Mouse (Mus musculus) forebrain, embryonic 15.5 days (tissue): ENCODE measurements around the gene Zfp26. TPM values are rescaled to one million over a fixed set of nuclear protein-coding genes. Genes with fewer than 3 reads are reported as not detected.

Source experiments
- ATAC-seq: fragments of 200-750 bp; cut with Nextera tagmentation; replicated peaks from 2 replicates; pipeline ENCODE4 v1.8.0; 2017; ENCODE audit warnings: mild to moderate bottlenecking, moderate TSS enrichment, moderate library complexity
- H3K27ac ChIP-seq: fragments of 300-500 bp; sonication (generic); replicated peaks from 2 replicates; pipeline ENCODE4 v1.5.1; 2015; ENCODE audit warnings: mild to moderate bottlenecking, inconsistent platforms
- H3K27me3 ChIP-seq: fragments of 300-500 bp; sonication (generic); 2 replicates; pipeline ENCODE4 v1.6.1; 2015; ENCODE audit warnings: inconsistent platforms
- H3K36me3 ChIP-seq: fragments of 300-500 bp; sonication (generic); 2 replicates; pipeline ENCODE4 v1.6.1; 2015; ENCODE audit warnings: mild to moderate bottlenecking, inconsistent platforms
- H3K4me1 ChIP-seq: fragments of 300-500 bp; sonication (generic); 2 replicates; pipeline ENCODE4 v1.6.1; 2015; ENCODE audit warnings: inconsistent platforms
- H3K4me2 ChIP-seq: fragments of 300-500 bp; sonication (generic); replicated peaks from 2 replicates; pipeline ENCODE4 v1.6.1; 2015; ENCODE audit warnings: mild to moderate bottlenecking, inconsistent platforms
- H3K4me3 ChIP-seq: fragments of 300-500 bp; sonication (generic); 2 replicates; pipeline ENCODE4 v1.5.1; 2015; ENCODE audit warnings: mild to moderate bottlenecking, inconsistent platforms
- H3K9ac ChIP-seq: fragments of 300-500 bp; sonication (generic); replicated peaks from 2 replicates; pipeline ENCODE4 v1.6.1; 2015; ENCODE audit warnings: mild to moderate bottlenecking, inconsistent platforms
- H3K9me3 ChIP-seq: fragments of 300-500 bp; sonication (generic); 2 replicates; pipeline ENCODE4 v1.6.1; 2016; ENCODE audit warnings: inconsistent platforms
- WGBS: fragments of 180-500 bp; shearing (Covaris S2); methylation state at CpG from one replicate; pipeline ENCODE4 v1.1.7; 2015; ENCODE audit warnings: mixed read lengths; 5-methylcytosine and 5-hydroxymethylcytosine counted together
- polyA plus RNA-seq: library from polyadenylated mRNA; unstranded; fragments of >200 nt; fragmentation: Nextera tagmentation; extraction: Ambion mirVana; gene quantifications from 2 replicates; pipeline ENCODE4 v1.2.1, GENCODE M21; 2015

Gene Zfp26
- polyA plus RNA-seq: 19.7 and 22.6 TPM in 2 replicates

DNA sequence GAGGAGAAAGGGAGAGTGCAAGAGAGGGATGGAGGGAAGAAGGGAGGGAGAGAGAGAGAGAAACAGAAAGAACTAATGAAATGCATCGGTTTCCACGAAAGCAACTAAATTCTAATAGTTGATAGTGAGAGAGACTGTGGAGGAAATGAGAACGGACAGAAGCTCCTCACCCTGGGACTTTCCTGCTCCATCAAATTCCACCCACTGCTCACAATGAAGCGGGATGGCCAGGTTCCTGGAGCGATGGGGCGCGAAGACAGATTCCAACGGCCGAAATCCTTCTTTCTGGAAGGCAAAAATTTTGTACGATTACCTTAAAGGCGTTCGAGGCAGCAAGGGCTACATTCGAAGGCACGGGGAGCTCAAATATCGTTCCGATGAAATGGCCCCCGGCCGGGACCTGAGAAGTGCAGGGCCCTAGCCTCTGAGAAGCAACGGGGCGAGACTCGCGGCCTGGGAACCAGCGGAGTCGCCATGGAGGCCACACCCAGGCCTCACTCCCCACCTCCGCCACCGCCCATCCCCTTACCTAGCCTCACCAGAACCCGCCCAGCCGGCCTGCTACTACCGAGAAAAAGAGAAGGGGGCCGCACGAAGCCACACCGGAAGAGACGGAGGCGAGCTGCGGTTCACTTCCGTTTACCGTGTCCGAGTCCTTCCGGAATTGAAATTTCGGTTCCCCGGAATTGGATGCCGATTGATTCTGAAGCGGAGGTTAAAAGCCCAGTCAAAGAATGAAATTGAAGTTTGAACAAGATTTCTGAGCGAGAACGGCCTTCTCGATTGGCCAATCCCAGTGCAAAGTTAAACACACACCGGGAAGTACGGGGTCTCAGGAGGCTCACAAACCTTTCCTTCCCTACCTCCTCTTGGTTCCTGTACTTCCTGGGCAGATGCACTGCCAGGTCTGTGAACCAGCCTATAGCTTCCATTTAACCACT lies at the start of gene Zfp26:
Gene Zfp26 (minus strand): TSS at position 786 of the 941 bp plus-strand sequence.
- H3K27me3 ChIP-seq: no peaks in the 10 kb centered on the region; the same call in 1 of the 2 replicates

DNA sequence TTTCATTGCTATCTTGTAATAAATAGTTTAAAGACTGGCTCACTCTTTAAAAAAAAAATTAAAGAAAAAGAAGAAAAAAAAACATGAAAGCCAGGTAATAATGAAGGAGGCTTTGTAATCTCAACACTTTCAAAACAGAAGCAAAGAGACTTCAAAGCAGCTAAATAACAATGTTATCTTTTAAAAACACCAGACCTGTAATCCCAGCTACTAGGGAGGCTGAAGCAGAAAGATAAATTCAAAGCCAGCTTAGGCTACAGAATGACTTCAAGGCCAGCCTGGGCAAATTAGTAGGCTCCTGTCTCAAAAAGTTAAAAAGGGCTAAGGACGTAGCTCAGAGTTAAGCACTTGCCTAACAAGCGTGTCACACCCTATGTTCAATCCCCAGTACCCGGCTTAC lies 49.7 kb upstream of the Zfp26 start:
- no peak overlapping the region for H3K4me2 ChIP-seq
- H3K9ac ChIP-seq: no peak overlapping the region
- no peak overlapping the region for H3K27ac ChIP-seq
- ATAC-seq: no peak
- H3K27me3 ChIP-seq: no peaks in the 10 kb centered on the region
- H3K4me3 ChIP-seq: no peak overlapping the region
- H3K9me3 ChIP-seq: no peaks in the 10 kb centered on the region
- H3K4me1 ChIP-seq: peaks cover 14% of the 10 kb centered on the region
- H3K36me3 ChIP-seq: peaks cover 40% of the 10 kb centered on the region
- 70% methylated on average over 3 of the region's 3 CpGs for WGBS

More for the DNA sequence above, at the start of gene Zfp26:
- H3K27ac ChIP-seq: peak within 1 kb of the TSS; percentile 86
- H3K4me1 ChIP-seq: peaks cover 23% of the 10 kb centered on the region
- ATAC-seq: peak; percentile 92
- under 1% methylated on average over 48 of the region's 48 CpGs for WGBS
- H3K9me3 ChIP-seq: no peaks in the 10 kb centered on the region
- peak within 1 kb of the TSS; percentile 87 for H3K4me3 ChIP-seq
- H3K9ac ChIP-seq: peak within 1 kb of the TSS; percentile 76
- peak within 1 kb of the TSS; percentile 66 for H3K4me2 ChIP-seq
- H3K36me3 ChIP-seq: peaks cover 25% of the 10 kb centered on the region

DNA sequence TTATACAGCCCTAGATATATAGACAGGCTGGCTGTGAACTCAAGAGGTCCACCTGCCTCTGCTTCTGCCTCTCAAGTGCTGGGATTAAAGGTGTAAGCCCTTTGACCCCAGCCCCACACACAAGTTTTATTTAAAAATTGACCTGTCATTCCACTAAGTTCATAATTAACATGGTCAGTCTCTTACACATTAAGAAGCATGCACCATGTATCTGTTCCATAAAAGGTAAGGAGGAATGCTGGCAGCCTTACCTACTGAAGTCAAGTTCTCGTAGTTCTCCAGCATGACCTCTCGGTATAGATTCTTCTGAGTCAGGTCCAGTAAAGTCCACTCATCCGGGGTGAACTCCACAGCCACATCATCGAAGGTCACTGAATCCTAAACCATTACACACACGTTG lies 44.8 kb upstream of the Zfp26 start:
- Histone ChIP-seq H3K9ac (no peak overlapping the region), H3K27me3 (no peaks in the 10 kb centered on the region), H3K4me2 (no peak overlapping the region), H3K4me1 (no peaks in the 10 kb centered on the region), H3K27ac (no peak overlapping the region), H3K36me3 (peaks cover 72% of the 10 kb centered on the region), H3K9me3 (no peaks in the 10 kb centered on the region), H3K4me3 (no peak overlapping the region)
- 94% methylated on average over 5 of the region's 5 CpGs for WGBS
- ATAC-seq: no peak

DNA sequence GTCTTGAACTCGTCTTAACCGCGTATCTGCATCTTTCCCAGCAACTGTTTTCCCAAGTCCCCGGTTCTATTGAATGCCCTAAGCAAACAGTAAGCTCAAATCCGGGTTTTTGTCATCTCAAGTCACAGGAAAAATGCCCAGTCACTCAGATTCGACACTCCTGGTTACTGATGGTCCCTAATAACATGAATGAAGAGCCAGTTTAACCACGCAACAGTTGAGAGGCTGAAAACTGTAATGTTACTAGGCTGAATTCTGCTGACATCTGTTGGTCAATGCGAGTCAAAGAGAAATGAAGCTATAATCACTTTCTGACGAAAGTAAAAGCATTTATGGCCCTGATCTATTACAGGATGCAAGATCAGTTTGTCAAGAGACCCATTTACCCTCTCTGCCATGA lies 33.3 kb upstream of the Zfp26 start:
- Histone ChIP-seq H3K4me2 (peak overlapping the region; percentile 75), H3K4me1 (peaks cover 39% of the 10 kb centered on the region), H3K36me3 (peaks cover 30% of the 10 kb centered on the region), H3K4me3 (peak overlapping the region; percentile 100), H3K27me3 (no peaks in the 10 kb centered on the region), H3K9ac (peak overlapping the region; percentile 97), H3K27ac (peak overlapping the region; percentile 98), H3K9me3 (no peaks in the 10 kb centered on the region)
- ATAC-seq: no peak
- whole genome bisulfite sequencing: 7% methylated on average over 9 of the region's 9 CpGs

DNA sequence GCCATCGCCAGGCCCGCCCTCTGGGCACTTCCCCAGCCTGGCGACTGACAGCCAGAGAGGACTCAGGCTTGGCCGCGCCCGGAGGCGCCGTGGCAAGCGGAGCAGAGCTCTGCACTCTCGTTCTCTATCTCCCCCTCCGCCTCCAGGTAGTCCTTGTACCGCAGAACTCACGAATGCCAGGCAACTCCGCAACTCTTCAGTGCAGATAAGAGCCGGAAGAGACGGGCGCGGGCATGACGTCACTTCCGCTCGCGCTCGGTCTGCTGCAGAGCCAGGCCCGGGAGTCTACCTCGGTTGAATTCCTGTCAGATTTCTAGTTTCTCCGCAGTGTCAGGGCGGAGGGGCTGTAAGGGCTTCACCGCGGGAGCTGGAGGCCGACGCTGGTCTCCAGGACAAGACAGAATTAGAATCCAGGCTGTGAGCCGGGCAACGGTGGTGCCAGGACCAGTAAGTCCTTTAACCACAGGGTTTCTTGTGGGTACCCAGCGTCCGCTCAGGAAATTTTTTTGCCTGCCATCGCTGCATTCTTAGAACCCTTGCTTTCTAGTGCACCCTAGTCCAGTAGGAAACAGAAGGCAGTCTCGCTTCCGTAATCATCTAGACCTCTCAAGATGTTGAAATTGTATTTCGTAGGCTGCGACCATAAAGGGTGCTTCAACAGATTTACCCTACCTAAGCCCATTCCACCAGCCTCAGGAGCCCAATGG lies 32.7 kb upstream of the Zfp26 start, which contains the start of gene Zfp426:
Gene Zfp426 (minus strand): TSS at position 220 of the 707 bp plus-strand sequence.
- peak within 1 kb of the TSS; percentile 75 for H3K4me2 ChIP-seq
- WGBS: under 1% methylated on average over 40 of the region's 40 CpGs
- H3K4me1 ChIP-seq: peaks cover 39% of the 10 kb centered on the region
- peak within 1 kb of the TSS; percentile 97 for H3K9ac ChIP-seq
- peak within 1 kb of the TSS; percentile 100 for H3K4me3 ChIP-seq
- H3K27me3 ChIP-seq: no peaks in the 10 kb centered on the region
- peak within 1 kb of the TSS; percentile 98 for H3K27ac ChIP-seq
- no peaks in the 10 kb centered on the region for H3K9me3 ChIP-seq
- ATAC-seq: peak; percentile 98
- H3K36me3 ChIP-seq: peaks cover 24% of the 10 kb centered on the region

DNA sequence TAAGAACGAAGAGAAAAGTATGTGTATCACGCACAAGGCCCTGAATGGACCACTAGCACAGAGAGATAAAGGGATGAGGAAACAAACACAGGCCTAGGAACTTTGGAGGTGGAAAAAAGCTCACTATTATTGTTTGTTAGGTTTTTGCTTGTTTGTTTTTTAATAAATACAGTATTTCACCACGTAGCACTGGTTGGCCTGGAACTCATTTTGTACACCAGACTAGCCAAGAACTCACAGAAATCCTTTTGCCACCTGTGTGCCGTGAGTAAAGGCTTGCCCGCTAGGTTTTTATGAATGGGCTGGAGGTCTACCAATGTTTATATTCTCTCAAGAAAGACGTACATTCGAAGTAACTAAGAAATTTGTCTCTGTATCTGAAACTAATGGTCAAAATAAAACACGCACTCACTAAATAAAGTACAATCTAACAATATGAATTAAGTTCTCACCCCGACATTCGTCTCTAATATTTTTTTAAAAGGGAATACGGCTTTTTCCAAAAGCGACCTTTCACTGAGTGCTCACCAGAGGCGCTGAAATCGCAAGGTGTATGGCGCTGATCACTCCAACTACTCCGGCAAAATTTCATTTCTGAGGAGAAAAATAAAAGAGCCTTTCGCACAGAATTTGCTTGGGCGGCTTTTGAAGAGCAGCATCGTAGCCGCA lies 32.0 kb upstream of the Zfp26 start:
- Histone ChIP-seq H3K9ac (peak overlapping the region; percentile 97), H3K36me3 (peaks cover 17% of the 10 kb centered on the region), H3K27me3 (no peaks in the 10 kb centered on the region), H3K27ac (peak overlapping the region; percentile 98), H3K4me3 (peak overlapping the region; percentile 100), H3K4me1 (peaks cover 39% of the 10 kb centered on the region), H3K4me2 (peak overlapping the region; percentile 75), H3K9me3 (no peaks in the 10 kb centered on the region)
- no peak for ATAC-seq
- WGBS: 9% methylated on average over 20 of the region's 20 CpGs

DNA sequence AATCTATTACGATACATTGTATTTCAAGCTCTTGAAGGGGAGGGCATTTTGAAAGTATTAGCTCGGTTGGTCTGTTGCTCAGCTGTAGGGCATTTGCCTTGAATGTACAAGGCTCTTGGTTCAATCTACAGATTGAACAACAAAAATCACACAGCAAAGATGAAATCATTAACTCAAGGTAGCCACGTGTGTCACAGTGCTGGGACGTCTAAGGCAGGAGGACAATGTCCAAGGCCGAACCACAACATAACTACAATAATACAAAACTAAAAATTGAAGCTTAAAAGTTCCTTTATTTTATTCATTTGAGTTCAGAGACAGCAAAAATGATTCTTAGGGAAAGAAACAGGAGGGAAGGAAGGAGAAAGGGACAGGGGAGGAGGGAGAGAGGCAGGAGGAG lies 29.6 kb upstream of the Zfp26 start:
- Histone ChIP-seq H3K4me3 (no peak overlapping the region), H3K9me3 (no peaks in the 10 kb centered on the region), H3K4me2 (no peak overlapping the region), H3K27ac (no peak overlapping the region), H3K4me1 (peaks cover 39% of the 10 kb centered on the region), H3K36me3 (peaks cover 17% of the 10 kb centered on the region), H3K9ac (no peak overlapping the region), H3K27me3 (no peaks in the 10 kb centered on the region)
- no peak for ATAC-seq
- 94% methylated on average over 5 of the region's 5 CpGs for WGBS

DNA sequence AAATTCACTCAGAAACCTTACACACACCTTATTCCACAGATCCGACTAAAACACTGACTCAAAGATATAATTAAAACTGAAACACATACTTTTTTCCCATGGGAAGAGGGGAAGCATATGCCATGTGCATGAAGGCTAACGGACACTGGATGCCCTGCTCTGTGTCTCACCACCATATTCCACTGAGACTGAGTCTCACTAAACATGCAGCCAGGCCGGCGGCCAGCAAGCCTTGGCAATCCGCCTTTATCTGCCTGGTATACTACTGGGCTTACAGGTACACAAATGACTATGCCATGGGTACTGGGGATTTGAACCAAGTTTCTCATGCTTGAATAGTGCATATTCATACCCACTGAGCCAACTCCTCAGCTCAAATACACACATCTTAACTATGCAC lies 19.4 kb upstream of the Zfp26 start:
- H3K36me3 ChIP-seq: peaks cover 62% of the 10 kb centered on the region

DNA sequence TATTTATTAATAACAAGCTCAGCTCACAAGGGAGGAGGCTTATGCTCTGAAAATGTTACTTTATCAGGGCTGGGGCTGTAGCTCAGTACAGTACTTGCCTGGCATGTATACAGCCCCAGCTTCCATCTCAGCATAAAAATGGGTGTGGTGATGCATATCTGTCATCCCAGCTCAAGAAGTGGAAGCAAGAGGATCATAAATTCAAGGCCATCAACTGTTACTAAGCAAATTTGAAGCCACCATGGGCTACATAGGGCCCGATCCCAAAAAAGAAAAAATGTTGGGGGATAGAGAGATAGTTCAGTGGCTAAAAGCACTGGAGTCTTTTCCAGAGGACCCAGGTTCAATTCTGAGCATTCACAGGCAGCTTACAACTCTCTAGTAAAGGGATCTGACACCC lies 16.7 kb upstream of the Zfp26 start:
- ATAC-seq: no peak
- no peaks in the 10 kb centered on the region for H3K4me1 ChIP-seq
- H3K36me3 ChIP-seq: peaks cover 69% of the 10 kb centered on the region
- WGBS: 97% methylated on average over 1 of the region's 1 CpGs
- no peaks in the 10 kb centered on the region for H3K9me3 ChIP-seq
- H3K4me3 ChIP-seq: no peak overlapping the region
- no peak overlapping the region for H3K9ac ChIP-seq
- no peak overlapping the region for H3K27ac ChIP-seq
- H3K4me2 ChIP-seq: no peak overlapping the region
- H3K27me3 ChIP-seq: no peaks in the 10 kb centered on the region

More for the DNA sequence above, 19.4 kb upstream of the Zfp26 start:
- ATAC-seq: no peak
- no peak overlapping the region for H3K27ac ChIP-seq
- H3K9ac ChIP-seq: no peak overlapping the region
- H3K9me3 ChIP-seq: no peaks in the 10 kb centered on the region
- 88% methylated on average over 5 of the region's 5 CpGs for WGBS
- H3K4me3 ChIP-seq: no peak overlapping the region
- no peaks in the 10 kb centered on the region for H3K4me1 ChIP-seq
- H3K27me3 ChIP-seq: no peaks in the 10 kb centered on the region
- no peak overlapping the region for H3K4me2 ChIP-seq

DNA sequence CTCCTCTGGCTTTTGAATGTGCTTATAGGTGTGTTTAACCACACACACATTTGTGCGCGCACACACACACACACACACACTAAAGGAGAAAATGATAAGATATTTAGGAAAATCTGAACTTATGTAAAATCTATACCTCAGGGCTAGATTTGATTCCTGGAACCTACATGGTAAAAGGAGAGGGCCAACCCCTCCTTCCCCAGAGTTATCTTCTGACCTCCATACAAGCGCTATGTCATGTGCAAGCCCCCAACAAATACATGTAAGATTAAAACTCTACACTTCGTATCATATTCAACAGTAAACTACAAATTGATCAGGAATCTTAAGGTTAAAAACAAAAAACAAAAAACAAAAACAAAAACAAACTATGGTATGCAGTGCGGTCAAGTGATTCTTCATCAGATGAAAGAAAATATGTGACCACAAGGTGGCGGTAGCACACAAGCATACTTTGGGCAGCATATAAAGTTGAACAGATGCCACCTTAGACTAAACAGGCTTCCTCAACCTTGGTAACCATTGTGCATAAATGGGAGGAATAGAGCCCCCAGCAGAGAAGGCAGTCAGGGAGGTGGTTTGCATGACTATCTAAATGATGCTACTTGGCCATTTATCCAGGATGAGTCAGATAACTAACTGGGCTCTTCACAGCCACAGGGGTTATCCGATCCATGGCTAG lies 6.9 kb upstream of the Zfp26 start:
- ATAC-seq: peak; percentile 61
- Histone ChIP-seq H3K36me3 (peaks cover 36% of the 10 kb centered on the region), H3K9ac (no peak overlapping the region), H3K27ac (0 out of 2 replicates have a peak overlapping the region, but pooled peaks have one; percentile 0), H3K4me1 (0 out of 2 replicates have a peak, but pooled peaks cover 2% of the 10 kb centered on the region), H3K4me2 (no peak overlapping the region), H3K27me3 (no peaks in the 10 kb centered on the region; the same call in 1 of the 2 replicates), H3K4me3 (no peak overlapping the region), H3K9me3 (no peaks in the 10 kb centered on the region)
- WGBS: 53% methylated on average over 7 of the region's 7 CpGs

DNA sequence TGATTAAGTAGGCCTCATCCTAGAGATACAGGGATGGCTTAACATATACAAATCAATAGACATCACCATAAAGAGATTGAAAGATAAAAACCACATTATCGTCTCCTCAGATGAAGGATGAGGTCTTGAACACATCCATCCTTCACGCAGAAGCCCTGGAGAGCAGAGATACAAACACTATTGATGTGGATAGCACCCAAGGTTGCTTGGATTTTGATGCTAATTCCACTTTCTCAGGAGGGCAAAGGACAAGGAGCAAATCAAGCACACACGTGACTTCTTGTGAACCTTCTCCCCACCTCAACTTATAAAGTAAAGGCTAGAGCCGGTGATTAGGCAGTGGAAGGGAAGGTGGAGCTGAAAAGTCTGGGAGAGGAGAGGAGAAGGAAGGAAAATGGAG lies 6.3 kb downstream of the Zfp26 start:
- 95% methylated on average over 4 of the region's 4 CpGs for WGBS
- Histone ChIP-seq H3K36me3 (peaks cover 41% of the 10 kb centered on the region), H3K9ac (no peak overlapping the region), H3K27me3 (no peaks in the 10 kb centered on the region), H3K4me3 (no peak overlapping the region), H3K4me2 (no peak overlapping the region), H3K4me1 (peaks cover 12% of the 10 kb centered on the region), H3K9me3 (no peaks in the 10 kb centered on the region), H3K27ac (no peak overlapping the region)
- no peak for ATAC-seq
